Mouse (Mus musculus): Measurements from ENCODE around the gene Mbnl2. TPM values are rescaled to one million over a fixed set of nuclear protein-coding genes. Genes with fewer than 3 reads are reported as not detected.

The Mbnl2 gene
- total and polyA plus RNA-seq, 3 experiments = 5.6 to 8.6 TPM; not detected in 1

GRCm38 (mm10) chr14:120313466-120313865, 38.0 kb downstream of the Mbnl2 start:
- H3K27me3 ChIP-seq (ENCODE audit: control insufficient read depth in 1 of 2, insufficient read depth in 2 of 2, low read length in 2 of 2) = no peaks in the 10 kb centered on the region
- no peaks in the 10 kb centered on the region; a peak in 1 of 4 replicates for H3K4me1 ChIP-seq (ENCODE audit: control insufficient read depth in 1 of 2, insufficient read depth in 2 of 2, low read length in 2 of 2)
- H3K9ac ChIP-seq (ENCODE audit: control insufficient read depth, low read depth, low read length, poor library complexity, severe bottlenecking) = no peak overlapping the region
- H3K79me2 ChIP-seq (ENCODE audit: control insufficient read depth, insufficient read depth, low read length, poor library complexity) = no peaks in the 10 kb centered on the region; the same call in 1 of the 2 replicates
- no peak for DNase-seq (ENCODE audit: low read depth, low spot score)
- H3K9me3 ChIP-seq (replicated peaks; ENCODE audit: insufficient read depth, low read length) = no peaks in the 10 kb centered on the region
- TF ChIP-seq MAZ (IDR thresholded peaks at IDR 0.05; ENCODE audit: low read depth, low read length) (no peak), NELFE (IDR thresholded peaks at IDR 0.05; ENCODE audit: low read depth, low read length) (no peak)
- H3K4me3 ChIP-seq (ENCODE audit: control insufficient read depth in 1 of 2, insufficient read depth in 1 of 2, low read depth in 2 of 2, low read length in 2 of 2) = no peak overlapping the region
- no peaks in the 10 kb centered on the region; a peak in 1 of 4 replicates for H3K36me3 ChIP-seq (ENCODE audit: control insufficient read depth in 1 of 2, insufficient read depth in 2 of 2, low read length in 2 of 2)
- no peak overlapping the region for H3K27ac ChIP-seq (ENCODE audit: control insufficient read depth, low read depth, low read length)

GRCm38 (mm10) chr14:120315721-120316120, 40.3 kb downstream of the Mbnl2 start:
- Histone ChIP-seq H3K27me3 (ENCODE audit: control insufficient read depth in 1 of 2, insufficient read depth in 2 of 2, low read length in 2 of 2) (no peaks in the 10 kb centered on the region), H3K36me3 (ENCODE audit: control insufficient read depth in 1 of 2, insufficient read depth in 2 of 2, low read length in 2 of 2) (no peaks in the 10 kb centered on the region; a peak in 1 of 4 replicates), H3K79me2 (ENCODE audit: control insufficient read depth, insufficient read depth, low read length, poor library complexity) (no peaks in the 10 kb centered on the region; the same call in 1 of the 2 replicates), H3K4me3 (ENCODE audit: control insufficient read depth in 1 of 2, insufficient read depth in 1 of 2, low read depth in 2 of 2, low read length in 2 of 2) (no peak overlapping the region), H3K9me3 (replicated peaks; ENCODE audit: insufficient read depth, low read length) (no peaks in the 10 kb centered on the region), H3K4me1 (ENCODE audit: control insufficient read depth in 1 of 2, insufficient read depth in 2 of 2, low read length in 2 of 2) (no peaks in the 10 kb centered on the region; a peak in 1 of 4 replicates), H3K27ac (ENCODE audit: control insufficient read depth, low read depth, low read length) (no peak overlapping the region), H3K9ac (ENCODE audit: control insufficient read depth, low read depth, low read length, poor library complexity, severe bottlenecking) (no peak overlapping the region)
- TF ChIP-seq SMC3 (IDR thresholded peaks at IDR 0.05; ENCODE audit: low read depth, low read length) (no peak), NELFE (IDR thresholded peaks at IDR 0.05; ENCODE audit: low read depth, low read length) (no peak), USF1 (IDR thresholded peaks at IDR 0.05; ENCODE audit: low read depth, low read length) (no peak), TBP (IDR thresholded peaks at IDR 0.05; ENCODE audit: low read depth, low read length) (no peak), BHLHE40 (IDR thresholded peaks at IDR 0.05; ENCODE audit: borderline replicate concordance, low read depth, low read length) (no peak)
- no peak for DNase-seq (ENCODE audit: low read depth, low spot score)

GRCm38 (mm10) chr14:120318326-120318935, 43.0 kb downstream of the Mbnl2 start:
- no peak for TF ChIP-seq SMC3 (IDR thresholded peaks at IDR 0.05; ENCODE audit: low read depth, low read length)
- TF ChIP-seq BHLHE40 (IDR thresholded peaks at IDR 0.05; ENCODE audit: borderline replicate concordance, low read depth, low read length) = no peak
- no peak for TF ChIP-seq JUND (IDR thresholded peaks at IDR 0.05; ENCODE audit: low read depth, low read length)
- no peak for TF ChIP-seq POLR2A (IDR thresholded peaks at IDR 0.05; ENCODE audit: control insufficient read depth in 1 of 2, insufficient read depth in 1 of 2, low read depth in 1 of 2, low read length in 2 of 2, poor library complexity in 1 of 2)
- TF ChIP-seq MAFK (IDR thresholded peaks at IDR 0.05; ENCODE audit: borderline replicate concordance, low read depth, low read length) = no peak
- TF ChIP-seq E2F4 (IDR thresholded peaks at IDR 0.05; ENCODE audit: borderline replicate concordance, low read depth, low read length) = no peak
- no peak for TF ChIP-seq USF2 (IDR thresholded peaks at IDR 0.05; ENCODE audit: borderline replicate concordance in 1 of 2, insufficient read depth in 1 of 2, low read depth in 1 of 2, low read length in 2 of 2)
- no peak for TF ChIP-seq ELF1 (IDR thresholded peaks at IDR 0.05; ENCODE audit: low read depth, low read length)
- no peak for TF ChIP-seq RAD21 (IDR thresholded peaks at IDR 0.05; ENCODE audit: low read depth, low read length)
- no peak for TF ChIP-seq NELFE (IDR thresholded peaks at IDR 0.05; ENCODE audit: low read depth, low read length)
- no peak for TF ChIP-seq TCF12 (IDR thresholded peaks at IDR 0.05; ENCODE audit: low read depth, low read length)
- TF ChIP-seq NRF1 (IDR thresholded peaks at IDR 0.05; ENCODE audit: insufficient read depth, low read depth, low read length, poor library complexity, severe bottlenecking) = no peak
- TF ChIP-seq TAL1 (IDR thresholded peaks at IDR 0.05; ENCODE audit: low read length) = no peak
- TF ChIP-seq USF1 (IDR thresholded peaks at IDR 0.05; ENCODE audit: low read depth, low read length) = no peak
- TF ChIP-seq MYC (IDR thresholded peaks at IDR 0.05; ENCODE audit: low read depth, low read length) = no peak
- no peak for TF ChIP-seq SIN3A (IDR thresholded peaks at IDR 0.05; ENCODE audit: low read length)
- TF ChIP-seq POLR2AphosphoS2 (IDR thresholded peaks at IDR 0.05; ENCODE audit: low read length) = no peak
- TF ChIP-seq KAT2A (conservative IDR thresholded peaks at IDR 0.05; ENCODE audit: low read depth, low read length) = no peak
- no peaks in the 10 kb centered on the region for H3K27me3 ChIP-seq (ENCODE audit: control insufficient read depth in 1 of 2, insufficient read depth in 2 of 2, low read length in 2 of 2)
- no peaks in the 10 kb centered on the region for H3K79me2 ChIP-seq (ENCODE audit: control insufficient read depth, insufficient read depth, low read length, poor library complexity)
- no peaks in the 10 kb centered on the region for H3K4me1 ChIP-seq (ENCODE audit: control insufficient read depth in 1 of 2, insufficient read depth in 2 of 2, low read length in 2 of 2)
- no peak overlapping the region for H3K4me3 ChIP-seq (ENCODE audit: control insufficient read depth in 1 of 2, insufficient read depth in 1 of 2, low read depth in 2 of 2, low read length in 2 of 2)
- no peaks in the 10 kb centered on the region; a peak in 1 of 4 replicates for H3K36me3 ChIP-seq (ENCODE audit: control insufficient read depth in 1 of 2, insufficient read depth in 2 of 2, low read length in 2 of 2)
- H3K27ac ChIP-seq (ENCODE audit: control insufficient read depth, low read depth, low read length) = no peak overlapping the region
- H3K9ac ChIP-seq (ENCODE audit: control insufficient read depth, low read depth, low read length, poor library complexity, severe bottlenecking) = no peak overlapping the region
- no peaks in the 10 kb centered on the region for H3K9me3 ChIP-seq (replicated peaks; ENCODE audit: insufficient read depth, low read length)
- no peak for DNase-seq (ENCODE audit: low read depth, low spot score)

Data from MEL (cell line).